Mouse (Mus musculus): ENCODE measurements around the gene Vsig10. TPM values are rescaled to one million over a fixed set of nuclear protein-coding genes. Genes with fewer than 3 reads are reported as not detected.
A peak's percentile ranks its signal among the peaks of the same experiment; 100 is the strongest.

Gene Vsig10
- 19.7 and 23.7 TPM in 2 replicates for polyA plus RNA-seq (2015; fragmentation: Nextera tagmentation; extraction: Ambion mirVana)

DNA sequence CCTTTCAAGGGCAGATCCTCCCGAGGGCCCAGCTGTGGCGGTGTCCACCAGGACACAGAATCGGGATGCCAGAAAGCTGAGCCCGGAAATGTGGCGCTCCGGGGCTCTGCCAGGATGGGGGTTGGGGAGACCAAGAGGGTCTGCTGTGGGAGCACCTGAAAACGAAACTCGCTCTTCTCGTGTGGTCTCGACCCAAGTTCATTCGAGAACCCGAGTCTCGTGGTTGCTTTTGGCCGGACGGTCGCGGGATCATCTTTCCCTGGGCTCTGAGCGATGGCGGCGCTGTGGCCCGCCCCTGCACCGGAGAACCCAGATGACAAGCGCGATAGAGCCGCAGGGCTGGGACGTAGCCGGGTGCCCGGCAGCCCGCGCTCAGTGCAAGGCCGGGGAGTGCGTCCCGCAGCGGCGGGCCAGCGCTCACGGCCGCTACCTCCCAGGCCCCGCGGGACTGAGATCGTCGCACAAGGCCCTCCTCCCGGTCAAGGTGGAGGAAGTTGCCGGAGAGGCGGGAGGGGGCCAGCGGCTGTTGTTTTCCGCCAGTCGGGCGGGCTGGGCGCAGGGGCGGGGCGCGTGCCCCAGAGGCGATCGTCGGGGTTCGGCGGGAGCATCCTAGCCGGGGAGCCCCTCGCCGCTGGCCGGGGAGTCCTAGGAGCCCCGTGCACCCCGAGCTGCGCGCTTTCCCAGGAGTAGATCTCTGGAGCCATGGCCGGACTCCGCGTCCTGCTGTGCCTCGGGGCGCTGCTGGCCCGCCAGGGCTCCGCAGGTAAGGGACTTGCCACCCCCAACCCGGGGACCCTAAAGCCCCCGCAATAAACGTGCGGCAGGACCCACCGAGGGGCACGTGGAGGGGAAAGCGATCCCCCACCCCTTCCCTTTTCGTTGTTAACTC lies at the start of gene Vsig10:
TSS of gene Vsig10 (plus strand) at position 343 of the 889 bp plus-strand sequence.
- peaks cover 7% of the 10 kb centered on the region; the same call in 1 of the 2 replicates for H3K4me1 ChIP-seq (ENCODE audit: insufficient read depth, low read depth, low read length)
- H3K9ac ChIP-seq (replicated peaks; ENCODE audit: low read depth) = peak within 1 kb of the TSS; percentile 88
- peak within 1 kb of the TSS; percentile 85 for H3K4me3 ChIP-seq (ENCODE audit: low read depth, low read length)
- peak within 1 kb of the TSS; percentile 92 for H3K27ac ChIP-seq (ENCODE audit: low read length)
- peak; percentile 88 for DNase-seq (ENCODE audit: low spot score)
- H3K4me2 ChIP-seq (replicated peaks; ENCODE audit: low read depth, low read length) = peak within 1 kb of the TSS; percentile 90
- H3K27me3 ChIP-seq (replicated peaks; ENCODE audit: insufficient read depth, low read length) = no peaks in the 10 kb centered on the region
- 0% methylated on average over 68 of the region's 81 CpGs for WGBS
- peak; percentile 87 for ATAC-seq
- no peaks in the 10 kb centered on the region for H3K36me3 ChIP-seq (ENCODE audit: insufficient read depth, low read length)
- no peak for TF ChIP-seq EP300 (IDR thresholded peaks at IDR 0.05)
- TF ChIP-seq CTCF (IDR thresholded peaks at IDR 0.05) = peak; percentile 39
- H3K9me3 ChIP-seq (ENCODE audit: low read length) = no peaks in the 10 kb centered on the region

- no peaks in the 10 kb centered on the region for H3K4me1 ChIP-seq (ENCODE audit: insufficient read depth, low read depth, low read length)
- 95% methylated on average over 12 of the region's 12 CpGs for WGBS
- H3K9me3 ChIP-seq (ENCODE audit: low read length) = no peaks in the 10 kb centered on the region
- DNase-seq (ENCODE audit: low spot score) (no peak), ATAC-seq (peak; percentile 22; the same call in 1 of the 2 replicates)
- H3K4me3 ChIP-seq (ENCODE audit: low read depth, low read length) = no peak overlapping the region
- peaks cover 19% of the 10 kb centered on the region for H3K36me3 ChIP-seq (ENCODE audit: insufficient read depth, low read length)
- no peak overlapping the region for H3K27ac ChIP-seq (ENCODE audit: low read length)
- no peaks in the 10 kb centered on the region for H3K27me3 ChIP-seq (replicated peaks; ENCODE audit: insufficient read depth, low read length)
- H3K9ac ChIP-seq (replicated peaks; ENCODE audit: low read depth) = no peak overlapping the region
- no peak overlapping the region for H3K4me2 ChIP-seq (replicated peaks; ENCODE audit: low read depth, low read length)
- TF ChIP-seq EP300 (IDR thresholded peaks at IDR 0.05) = no peak
- no peak for TF ChIP-seq CTCF (IDR thresholded peaks at IDR 0.05)
Observed at GRCm38 (mm10) chr5:117269395-117269794, 49.5 kb upstream of the Vsig10 start.

GRCm38 (mm10) chr5:117271945-117272344 lies 46.9 kb upstream of the Vsig10 start:
- no peak overlapping the region for H3K4me2 ChIP-seq (replicated peaks; ENCODE audit: low read depth, low read length)
- no peak overlapping the region for H3K9ac ChIP-seq (replicated peaks; ENCODE audit: low read depth)
- H3K27me3 ChIP-seq (replicated peaks; ENCODE audit: insufficient read depth, low read length) = no peaks in the 10 kb centered on the region
- 89% methylated on average over 14 of the region's 14 CpGs for WGBS
- no peak overlapping the region for H3K27ac ChIP-seq (ENCODE audit: low read length)
- no peak overlapping the region for H3K4me3 ChIP-seq (ENCODE audit: low read depth, low read length)
- peaks cover 8% of the 10 kb centered on the region; the same call in 1 of the 2 replicates for H3K36me3 ChIP-seq (ENCODE audit: insufficient read depth, low read length)
- TF ChIP-seq CTCF (IDR thresholded peaks at IDR 0.05) = no peak
- H3K9me3 ChIP-seq (ENCODE audit: low read length) = no peaks in the 10 kb centered on the region
- no peaks in the 10 kb centered on the region for H3K4me1 ChIP-seq (ENCODE audit: insufficient read depth, low read depth, low read length)
- ATAC-seq (no peak), DNase-seq (ENCODE audit: low spot score) (no peak)

GRCm38 (mm10) chr5:117274817-117275216 lies 44.1 kb upstream of the Vsig10 start:
- H3K36me3 ChIP-seq (ENCODE audit: insufficient read depth, low read length) = peaks cover 8% of the 10 kb centered on the region; the same call in 1 of the 2 replicates
- WGBS = 63% methylated on average over 5 of the region's 5 CpGs
- no peak overlapping the region for H3K4me3 ChIP-seq (ENCODE audit: low read depth, low read length)
- no peaks in the 10 kb centered on the region for H3K9me3 ChIP-seq (ENCODE audit: low read length)
- no peak overlapping the region for H3K4me2 ChIP-seq (replicated peaks; ENCODE audit: low read depth, low read length)
- no peak overlapping the region for H3K9ac ChIP-seq (replicated peaks; ENCODE audit: low read depth)
- H3K27me3 ChIP-seq (replicated peaks; ENCODE audit: insufficient read depth, low read length) = no peaks in the 10 kb centered on the region
- peaks cover 2% of the 10 kb centered on the region; the same call in 1 of the 2 replicates for H3K4me1 ChIP-seq (ENCODE audit: insufficient read depth, low read depth, low read length)
- DNase-seq (ENCODE audit: low spot score) (peak; percentile 5), ATAC-seq (no peak)
- H3K27ac ChIP-seq (ENCODE audit: low read length) = no peak overlapping the region
- TF ChIP-seq CTCF (IDR thresholded peaks at IDR 0.05) (peak; percentile 55), EP300 (IDR thresholded peaks at IDR 0.05) (no peak)

GRCm38 (mm10) chr5:117277784-117278183 lies 41.1 kb upstream of the Vsig10 start:
- Histone ChIP-seq H3K4me2 (replicated peaks; ENCODE audit: low read depth, low read length) (no peak overlapping the region), H3K36me3 (ENCODE audit: insufficient read depth, low read length) (0 out of 2 replicates have a peak, but pooled peaks cover 1% of the 10 kb centered on the region), H3K4me1 (ENCODE audit: insufficient read depth, low read depth, low read length) (peaks cover 2% of the 10 kb centered on the region; the same call in 1 of the 2 replicates), H3K27me3 (replicated peaks; ENCODE audit: insufficient read depth, low read length) (no peaks in the 10 kb centered on the region), H3K4me3 (ENCODE audit: low read depth, low read length) (no peak overlapping the region), H3K9me3 (ENCODE audit: low read length) (no peaks in the 10 kb centered on the region), H3K9ac (replicated peaks; ENCODE audit: low read depth) (no peak overlapping the region), H3K27ac (ENCODE audit: low read length) (no peak overlapping the region)
- TF ChIP-seq EP300 (IDR thresholded peaks at IDR 0.05) = no peak
- TF ChIP-seq CTCF (IDR thresholded peaks at IDR 0.05) = peak; percentile 41
- whole genome bisulfite sequencing = 98% methylated on average over 6 of the region's 6 CpGs
- no peak for ATAC-seq
- no peak for DNase-seq (ENCODE audit: low spot score)

GRCm38 (mm10) chr5:117278809-117279668 lies 39.8 kb upstream of the Vsig10 start:
- peak overlapping the region; percentile 80 for H3K27ac ChIP-seq (ENCODE audit: low read length)
- peak; percentile 92 for ATAC-seq

More at GRCm38 (mm10) chr5:117278809-117279668, 39.8 kb upstream of the Vsig10 start:
- Histone ChIP-seq H3K4me1 (ENCODE audit: insufficient read depth, low read depth, low read length) (peaks cover 2% of the 10 kb centered on the region; the same call in 1 of the 2 replicates), H3K36me3 (ENCODE audit: insufficient read depth, low read length) (no peaks in the 10 kb centered on the region), H3K4me3 (ENCODE audit: low read depth, low read length) (no peak overlapping the region), H3K27me3 (replicated peaks; ENCODE audit: insufficient read depth, low read length) (no peaks in the 10 kb centered on the region), H3K9me3 (ENCODE audit: low read length) (no peaks in the 10 kb centered on the region), H3K4me2 (replicated peaks; ENCODE audit: low read depth, low read length) (no peak overlapping the region), H3K9ac (replicated peaks; ENCODE audit: low read depth) (no peak overlapping the region)
- 68% methylated on average over 15 of the region's 15 CpGs for WGBS
- peak; percentile 89 for DNase-seq (ENCODE audit: low spot score)
- TF ChIP-seq EP300 (IDR thresholded peaks at IDR 0.05) (peak; percentile 73), CTCF (IDR thresholded peaks at IDR 0.05) (no peak)
